Mouse (Mus musculus) stomach, adult 2 months (tissue): ENCODE results near the gene Rab4a. TPM values are rescaled to one million over a fixed set of nuclear protein-coding genes. Genes with fewer than 3 reads are reported as not detected.

Experiments
- polyA plus RNA-seq: library from polyadenylated mRNA; depleted of rRNA; stranded (reverse); fragments of >200 nt; gene quantifications from 2 replicates; pipeline ENCODE4 v1.2.3, GENCODE M21; 2012; rRNA removed

Rab4a gene
- polyA plus RNA-seq: 7.9 and 8.6 TPM in 2 replicates

DNA sequence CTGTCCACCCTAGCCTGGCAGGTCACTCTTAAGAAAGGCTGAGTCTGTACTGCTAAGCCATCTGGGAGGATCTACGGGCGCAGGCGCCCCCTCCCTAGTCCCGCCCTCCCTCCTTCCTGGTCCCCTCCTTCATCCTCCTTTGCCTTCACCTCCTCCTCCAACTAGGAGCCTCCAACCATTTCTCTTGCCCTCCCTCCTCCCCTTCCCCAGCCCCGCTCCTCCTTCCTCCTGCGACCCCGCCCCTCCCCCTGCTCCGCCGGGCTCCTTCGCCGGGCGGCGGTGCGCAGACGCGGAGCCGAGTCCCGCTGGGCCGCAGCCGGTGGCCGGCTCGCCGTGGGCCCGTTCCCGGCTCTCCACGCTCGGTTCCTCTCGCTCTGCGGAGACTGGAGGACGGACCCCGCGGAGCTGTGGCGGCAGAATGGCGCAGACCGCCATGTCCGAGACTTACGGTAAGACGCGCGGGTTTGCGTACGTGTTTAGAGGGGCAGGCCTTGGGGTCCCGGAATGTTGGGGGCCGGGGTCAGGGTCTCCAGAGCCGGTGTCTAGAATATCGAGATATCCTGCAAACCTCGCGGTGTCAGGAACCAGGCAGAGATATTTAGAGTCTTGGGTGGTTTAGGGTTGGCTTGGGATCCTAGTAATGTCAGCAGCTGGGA lies at the start of gene Rab4a:
Rab4a (plus strand) TSS at position 268 of the 656 bp plus-strand sequence.

DNA sequence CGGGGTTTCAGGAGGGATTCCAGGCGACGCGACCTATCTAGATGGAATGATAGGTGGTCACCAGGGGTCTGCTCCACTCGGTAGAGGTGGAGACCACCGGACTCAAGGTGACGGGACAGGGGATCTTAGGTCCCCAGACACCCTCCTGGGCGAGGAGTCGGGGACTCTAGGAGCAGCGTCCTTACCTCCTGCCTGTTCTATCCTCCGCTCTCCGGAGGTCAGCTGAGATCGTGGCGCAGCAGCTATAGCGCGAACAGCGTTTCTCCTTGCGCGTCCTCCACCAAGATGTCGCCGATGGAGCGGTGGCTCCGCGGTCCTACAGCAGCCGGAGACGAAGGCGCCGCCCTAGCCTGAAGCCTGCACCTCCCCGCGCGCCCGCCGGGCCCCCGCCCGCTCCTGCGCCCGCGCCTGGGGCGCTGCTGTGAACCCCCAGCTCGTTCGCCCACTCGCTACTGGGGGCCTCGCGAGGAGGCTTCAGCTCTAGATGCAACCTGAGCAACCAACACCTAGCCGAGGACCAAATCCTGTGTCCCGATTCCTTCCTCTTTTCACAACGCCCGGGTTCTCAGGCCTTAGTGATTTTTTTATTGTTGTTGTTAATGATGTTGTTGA lies 54.0 kb downstream of the Rab4a start, which contains the start of gene Ccsap:
Ccsap (minus strand) TSS at position 562 of the 612 bp plus-strand sequence.

Other genes with a start within 250 kb of the Rab4a start
- gene Rhou, start 152.1 kb upstream of the Rab4a start, polyA plus RNA-seq: 12.6 and 14.0 TPM in 2 replicates
- 0.24 and 0.38 TPM in 2 replicates for gene Ccsap, start 54.2 kb downstream of the Rab4a start, polyA plus RNA-seq
- 611 and 655 TPM in 2 replicates for gene Acta1, start 88.8 kb downstream of the Rab4a start, polyA plus RNA-seq
- 0.94 and 1.4 TPM in 2 replicates for gene Nup133, start 143.3 kb downstream of the Rab4a start, polyA plus RNA-seq
- gene Abcb10, start 177.1 kb downstream of the Rab4a start, polyA plus RNA-seq: 9.5 and 11.2 TPM in 2 replicates
- 12.5 and 12.7 TPM in 2 replicates for gene Taf5l, start 215.4 kb downstream of the Rab4a start, polyA plus RNA-seq
- 1.0 and 1.6 TPM in 2 replicates for gene Urb2, start 215.5 kb downstream of the Rab4a start, polyA plus RNA-seq